Mouse (Mus musculus) neural tube, embryonic 11.5 days (tissue): ENCODE data around the gene Proser3. TPM values are rescaled to one million over a fixed set of nuclear protein-coding genes. Genes with fewer than 3 reads are reported as not detected.

ENCODE experiments used
- ATAC-seq: fragments of 200-750 bp; cut with Nextera tagmentation; 2 replicates; pipeline ENCODE4 v1.8.0; 2017; ENCODE audit warnings: moderate number of reproducible peaks, mild to moderate bottlenecking, moderate TSS enrichment, moderate library complexity; ENCODE audit not compliant: insufficient read depth, low FRiP score, low TSS enrichment
- DNase-seq: peaks from one replicate; pipeline ENCODE4 v3.0.0-alpha.2; 2015; ENCODE audit warnings: low spot score
- H3K27ac ChIP-seq: fragments of 300-500 bp; sonication (generic); 2 replicates; pipeline ENCODE4 v1.5.1; 2014; ENCODE audit warnings: low read depth, mild to moderate bottlenecking, low read length
- H3K27me3 ChIP-seq: fragments of 300-500 bp; sonication (generic); 2 replicates; pipeline ENCODE4 v1.6.1; 2014; ENCODE audit warnings: mild to moderate bottlenecking, low read length, mixed read lengths; ENCODE audit not compliant: control insufficient read depth, insufficient read depth
- H3K36me3 ChIP-seq: fragments of 300-500 bp; sonication (generic); 2 replicates; pipeline ENCODE4 v1.6.1; 2014; ENCODE audit warnings: mild to moderate bottlenecking, low read length, moderate library complexity, mixed read lengths; ENCODE audit not compliant: control insufficient read depth, insufficient read depth
- H3K4me1 ChIP-seq: fragments of 300-500 bp; sonication (generic); 2 replicates; pipeline ENCODE4 v1.6.1; 2014; ENCODE audit warnings: low read length, mixed read lengths; ENCODE audit not compliant: control insufficient read depth, insufficient read depth
- H3K4me2 ChIP-seq: fragments of 300-500 bp; sonication (generic); 2 replicates; pipeline ENCODE4 v1.6.1; 2014; ENCODE audit warnings: low read depth, mild to moderate bottlenecking, moderate library complexity
- H3K4me3 ChIP-seq: fragments of 300-500 bp; sonication (generic); 2 replicates; pipeline ENCODE4 v1.5.1; 2014; ENCODE audit warnings: low read depth, low read length
- H3K9ac ChIP-seq: fragments of 300-500 bp; sonication (generic); 2 replicates; pipeline ENCODE4 v1.6.1; 2014; ENCODE audit warnings: mild to moderate bottlenecking, low read length
- H3K9me3 ChIP-seq: fragments of 300-500 bp; sonication (generic); 2 replicates; pipeline ENCODE4 v1.6.1; 2016; ENCODE audit warnings: low read length; ENCODE audit not compliant: control insufficient read depth
- WGBS: fragments of 180-500 bp; shearing (Covaris S2); extraction: QIAGEN DNeasy Blood & Tissue Kit; methylation state at CpG from one replicate; pipeline ENCODE4 v1.1.7; 2014; 5-methylcytosine and 5-hydroxymethylcytosine counted together
- polyA plus RNA-seq: library from polyadenylated mRNA; unstranded; fragments of >200 nt; fragmentation: Nextera tagmentation; extraction: Ambion mirVana; gene quantifications from 2 replicates; pipeline ENCODE4 v1.2.1, GENCODE M21; 2014

Gene Proser3
- polyA plus RNA-seq, 1 experiment from 2014 or later = 12.1 TPM

- peak; percentile 89 for ATAC-seq
- H3K27ac ChIP-seq = peak within 1 kb of the TSS; percentile 79
- no peaks in the 10 kb centered on the region for H3K9me3 ChIP-seq
- WGBS = under 1% methylated on average over 58 of the region's 84 CpGs
- peak within 1 kb of the TSS; percentile 89 for H3K4me2 ChIP-seq
- H3K36me3 ChIP-seq = peaks cover 12% of the 10 kb centered on the region
- peak within 1 kb of the TSS; percentile 86 for H3K9ac ChIP-seq
- H3K4me1 ChIP-seq = peaks cover 18% of the 10 kb centered on the region
- no peaks in the 10 kb centered on the region for H3K27me3 ChIP-seq
- H3K4me3 ChIP-seq = peak within 1 kb of the TSS; percentile 78
- peak; percentile 99 for DNase-seq
Measured at GRCm38 (mm10) chr7:30534633-30535577, 17.2 kb downstream of the Proser3 start, which contains the start of gene Arhgap33. Arhgap33 (minus strand) TSS chr7:30535060.

GRCm38 (mm10) chr7:30533941-30534632, 18.0 kb downstream of the Proser3 start:
- ATAC-seq (peak; percentile 32), DNase-seq (peak; percentile 44)
- H3K4me3 ChIP-seq = peak overlapping the region; percentile 78
- peak overlapping the region; percentile 86 for H3K9ac ChIP-seq
- H3K4me2 ChIP-seq = peak overlapping the region; percentile 89
- WGBS = 7% methylated on average over 26 of the region's 26 CpGs
- H3K27me3 ChIP-seq = no peaks in the 10 kb centered on the region
- no peaks in the 10 kb centered on the region for H3K9me3 ChIP-seq
- H3K4me1 ChIP-seq = peaks cover 18% of the 10 kb centered on the region
- H3K36me3 ChIP-seq = peaks cover 16% of the 10 kb centered on the region
- peak overlapping the region; percentile 79 for H3K27ac ChIP-seq

GRCm38 (mm10) chr7:30532931-30533330, 19.2 kb downstream of the Proser3 start:
- peak overlapping the region; percentile 86 for H3K9ac ChIP-seq
- DNase-seq (peak; percentile 50), ATAC-seq (no peak)
- 0 out of 2 replicates have a peak overlapping the region, but pooled peaks have one; percentile 10 for H3K27ac ChIP-seq
- H3K27me3 ChIP-seq = no peaks in the 10 kb centered on the region
- peak overlapping the region; percentile 89 for H3K4me2 ChIP-seq
- H3K4me3 ChIP-seq = peak overlapping the region; percentile 78
- H3K9me3 ChIP-seq = no peaks in the 10 kb centered on the region
- H3K4me1 ChIP-seq = peaks cover 18% of the 10 kb centered on the region
- 22% methylated on average over 8 of the region's 8 CpGs for WGBS
- peaks cover 25% of the 10 kb centered on the region for H3K36me3 ChIP-seq

- Histone ChIP-seq H3K4me1 (peaks cover 20% of the 10 kb centered on the region), H3K36me3 (peaks cover 26% of the 10 kb centered on the region), H3K9me3 (no peaks in the 10 kb centered on the region), H3K27me3 (no peaks in the 10 kb centered on the region), H3K9ac (no peak overlapping the region), H3K27ac (no peak overlapping the region), H3K4me2 (no peak overlapping the region), H3K4me3 (no peak overlapping the region)
- DNase-seq (no peak), ATAC-seq (no peak)
- WGBS = 88% methylated on average over 9 of the region's 9 CpGs
Measured at GRCm38 (mm10) chr7:30531291-30531815, 20.7 kb downstream of the Proser3 start.

GRCm38 (mm10) chr7:30526981-30527380, 25.1 kb downstream of the Proser3 start:
- ATAC-seq = no peak
- Histone ChIP-seq H3K36me3 (peaks cover 39% of the 10 kb centered on the region), H3K27ac (no peak overlapping the region), H3K4me1 (0 out of 2 replicates have a peak, but pooled peaks cover 5% of the 10 kb centered on the region), H3K4me3 (no peak overlapping the region), H3K4me2 (no peak overlapping the region), H3K9ac (no peak overlapping the region), H3K9me3 (no peaks in the 10 kb centered on the region), H3K27me3 (no peaks in the 10 kb centered on the region)
- WGBS = 76% methylated on average over 14 of the region's 14 CpGs
- no peak for DNase-seq

- peak overlapping the region; percentile 18; the same call in 1 of the 2 replicates for H3K9ac ChIP-seq
- 0 out of 2 replicates have a peak, but pooled peaks cover 5% of the 10 kb centered on the region for H3K4me1 ChIP-seq
- DNase-seq = no peak
- H3K9me3 ChIP-seq = no peaks in the 10 kb centered on the region
- no peak for ATAC-seq
- no peaks in the 10 kb centered on the region for H3K27me3 ChIP-seq
- H3K27ac ChIP-seq = no peak overlapping the region
- H3K4me2 ChIP-seq = 0 out of 2 replicates have a peak overlapping the region, but pooled peaks have one; percentile 3
- WGBS = 20% methylated on average over 16 of the region's 17 CpGs
- peaks cover 38% of the 10 kb centered on the region for H3K36me3 ChIP-seq
- H3K4me3 ChIP-seq = no peak overlapping the region
Measured at GRCm38 (mm10) chr7:30526399-30526798, 25.7 kb downstream of the Proser3 start.

- 26% methylated on average over 10 of the region's 10 CpGs for WGBS
- DNase-seq (no peak), ATAC-seq (no peak)
- Histone ChIP-seq H3K27me3 (no peaks in the 10 kb centered on the region), H3K36me3 (peaks cover 36% of the 10 kb centered on the region), H3K9me3 (no peaks in the 10 kb centered on the region), H3K4me3 (no peak overlapping the region), H3K27ac (no peak overlapping the region), H3K9ac (no peak overlapping the region; the same call in 1 of the 2 replicates), H3K4me1 (0 out of 2 replicates have a peak, but pooled peaks cover 5% of the 10 kb centered on the region), H3K4me2 (no peak overlapping the region)
Measured at GRCm38 (mm10) chr7:30525954-30526353, 26.1 kb downstream of the Proser3 start.

GRCm38 (mm10) chr7:30524487-30524886, 27.6 kb downstream of the Proser3 start:
- DNase-seq (no peak), ATAC-seq (no peak)
- Histone ChIP-seq H3K36me3 (peaks cover 23% of the 10 kb centered on the region), H3K4me1 (0 out of 2 replicates have a peak, but pooled peaks cover 5% of the 10 kb centered on the region), H3K4me3 (no peak overlapping the region), H3K9me3 (no peaks in the 10 kb centered on the region), H3K27me3 (no peaks in the 10 kb centered on the region), H3K4me2 (no peak overlapping the region), H3K9ac (no peak overlapping the region), H3K27ac (no peak overlapping the region)
- WGBS = 84% methylated on average over 6 of the region's 6 CpGs
